Mouse (Mus musculus) brain, embryonic 14.5 days (tissue): ENCODE results near the gene Myo1h.

Experiments
- CTCF ChIP-seq: fragments of 200-500 bp; IDR thresholded peaks from 2 replicates; pipeline ENCODE4 v1.5.1; 2012; ENCODE audit warnings: inconsistent platforms, mild to moderate bottlenecking, moderate library complexity, borderline replicate concordance; ENCODE audit not compliant: insufficient read depth, insufficient read length; ENCODE audit errors: extremely low read depth
- POLR2A ChIP-seq: fragments of 200-500 bp; IDR thresholded peaks from 2 replicates; pipeline ENCODE4 v1.6.1; 2012; ENCODE audit warnings: mild to moderate bottlenecking, inconsistent platforms, borderline replicate concordance; ENCODE audit not compliant: poor library complexity, insufficient read depth, insufficient read length, severe bottlenecking; ENCODE audit errors: extremely low read depth

- TF ChIP-seq POLR2A, result no peak
- no peak for TF ChIP-seq CTCF
Observed at GRCm38 (mm10) chr5:114347005-114347404, 58.0 kb downstream of the Myo1h start.
